Mouse (Mus musculus) ES-E14 (cell line): ENCODE measurements at regions not wholly inside any gene's neighbourhood (a gene's known extent, or its start where the extent isn't known, plus 50 kb on each side); places are given as distances from the start of the nearest gene placed in this dataset.

Experiments
- DNase-seq: peaks from one replicate; pipeline ENCODE4 v3.0.0-alpha.2; 2013; ENCODE audit warnings: low read depth, low spot score
- H3K27ac ChIP-seq: 2 replicates; pipeline ENCODE4 v1.5.1; 2012; ENCODE audit warnings: low read depth, mild to moderate bottlenecking, low read length, moderate library complexity, mixed read lengths; ENCODE audit not compliant: poor library complexity, insufficient read depth, severe bottlenecking
- H3K36me3 ChIP-seq: 2 replicates; pipeline ENCODE4 v1.6.1; 2012; ENCODE audit warnings: mild to moderate bottlenecking, low read length, moderate library complexity, mixed read lengths; ENCODE audit not compliant: control insufficient read depth, poor library complexity, insufficient read depth, severe bottlenecking
- H3K4me1 ChIP-seq, 2 experiments: fragments of 150-350 bp in 1 of 2; sonication (generic) in 1 of 2; 2 replicates each; pipeline ENCODE4 v1.6.1; 2012; ENCODE audit warnings: low read length in 2 of 2, mild to moderate bottlenecking in 1 of 2, mixed read lengths in 1 of 2; ENCODE audit not compliant: control insufficient read depth in 2 of 2, insufficient read depth in 2 of 2, poor library complexity in 1 of 2
- H3K4me3 ChIP-seq, 2 experiments: fragments of 150-350 bp in 1 of 2; sonication (generic) in 1 of 2; 2 replicates each; pipeline ENCODE4 v1.5.1; 2012; ENCODE audit warnings: low read length in 2 of 2, low read depth in 1 of 2, mild to moderate bottlenecking in 1 of 2, mixed read lengths in 1 of 2; ENCODE audit not compliant: insufficient read depth in 1 of 2, poor library complexity in 1 of 2, severe bottlenecking in 1 of 2
- H3K9ac ChIP-seq: 2 replicates; pipeline ENCODE4 v1.6.1; 2012; ENCODE audit warnings: low read depth, mild to moderate bottlenecking, low read length, mixed read lengths; ENCODE audit not compliant: poor library complexity, insufficient read depth, severe bottlenecking
- H3K9me3 ChIP-seq: fragments of 150-350 bp; sonication (generic); 2 replicates; pipeline ENCODE4 v1.6.1; 2012; ENCODE audit warnings: low read depth, mild to moderate bottlenecking, low read length; ENCODE audit not compliant: control insufficient read depth, insufficient read depth
- CHD2 ChIP-seq: IDR thresholded peaks from 2 replicates; pipeline ENCODE4 v1.6.1; 2014; ENCODE audit warnings: mild to moderate bottlenecking, low read depth, low read length, inconsistent platforms
- HCFC1 ChIP-seq: IDR thresholded peaks from 2 replicates; pipeline ENCODE4 v1.6.1; 2012; ENCODE audit warnings: low read length, inconsistent platforms, borderline replicate concordance; ENCODE audit not compliant: insufficient read depth
- MAFK ChIP-seq: IDR thresholded peaks from 2 replicates; pipeline ENCODE4 v1.6.1; 2014; ENCODE audit warnings: mild to moderate bottlenecking, low read depth, low read length, inconsistent platforms; ENCODE audit not compliant: insufficient read depth
- ZC3H11A ChIP-seq: IDR thresholded peaks from 2 replicates; pipeline ENCODE4 v1.6.1; 2012; ENCODE audit warnings: low read depth, mild to moderate bottlenecking, inconsistent platforms, low read length, borderline replicate concordance
- ZNF384 ChIP-seq: IDR thresholded peaks from 2 replicates; pipeline ENCODE4 v1.6.1; 2012; ENCODE audit warnings: low read depth, low read length, inconsistent platforms
- in situ Hi-C, 2 experiments: fragments of 600-800 bp; cut with MboI; formaldehyde crosslinking; loops; one replicate each; pipeline ENCODE4 v1.15.1; 2025; ENCODE audit warnings: low sequenced_read_pairs in 2 of 2, inconsistent platforms in 1 of 2; ENCODE audit not compliant: unreplicated experiment in 2 of 2

DNA sequence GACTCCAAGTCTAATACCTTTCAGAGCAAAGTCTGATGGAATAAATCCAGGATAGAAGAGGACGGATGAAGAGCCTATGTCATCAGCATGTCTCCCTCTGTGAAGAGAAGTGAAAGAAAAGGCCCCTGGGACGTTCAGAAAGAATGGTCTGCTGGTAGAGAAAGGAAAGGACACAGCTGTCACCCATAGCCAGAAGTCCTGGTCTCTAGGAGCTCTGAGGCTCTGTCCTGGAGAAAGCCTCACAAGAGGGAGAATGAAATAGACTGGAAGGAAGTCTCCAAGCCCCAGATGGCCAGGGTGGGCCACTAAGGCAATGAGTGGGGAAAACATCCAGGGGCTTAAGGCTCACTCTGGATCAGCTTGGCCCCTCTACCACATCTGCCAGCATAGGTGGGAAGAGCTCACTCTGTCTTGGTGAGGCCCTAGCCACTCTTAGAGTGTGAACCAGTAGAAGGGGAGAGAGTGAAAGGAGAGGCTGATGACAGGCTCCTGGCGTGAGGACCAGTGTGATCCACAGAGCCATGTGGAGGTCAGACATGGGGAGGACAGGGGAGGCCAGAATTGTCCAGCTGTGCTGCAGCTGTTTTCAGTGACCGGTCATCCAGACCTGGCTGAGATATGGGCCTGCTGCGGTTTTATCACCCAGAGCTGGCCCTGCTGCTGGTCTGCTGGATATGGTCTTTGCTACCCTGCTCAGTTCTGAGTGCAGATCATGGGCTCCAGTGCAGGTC, 268.2 kb downstream of the Cyp26b1 start:
- Histone ChIP-seq H3K27ac (no peak overlapping the region), H3K4me3 (no peak overlapping the region), H3K4me1 (peaks cover 0 to 4% of the 10 kb centered on the region in 2 experiments; a peak in 2 of 4 replicates), H3K36me3 (no peaks in the 10 kb centered on the region), H3K9me3 (no peaks in the 10 kb centered on the region), H3K9ac (no peak overlapping the region)
- TF ChIP-seq ZNF384 (no peak), HCFC1 (no peak), CHD2 (no peak), ZC3H11A (no peak)
- no peak for DNase-seq
- in situ Hi-C loops = no loop called here

GRCm38 (mm10) chr6:84324185-84324584, 269.5 kb downstream of the Cyp26b1 start:
- Histone ChIP-seq H3K36me3 (no peaks in the 10 kb centered on the region), H3K4me1 (peaks cover 0 to 4% of the 10 kb centered on the region in 2 experiments; a peak in 2 of 4 replicates), H3K4me3 (no peak overlapping the region), H3K9ac (no peak overlapping the region), H3K27ac (no peak overlapping the region), H3K9me3 (no peaks in the 10 kb centered on the region)
- DNase-seq = no peak
- TF ChIP-seq ZC3H11A = no peak
- TF ChIP-seq ZNF384 = no peak
- TF ChIP-seq CHD2 = no peak
- no peak for TF ChIP-seq MAFK
- TF ChIP-seq HCFC1 = no peak
- in situ Hi-C loops = no loop called here

DNA sequence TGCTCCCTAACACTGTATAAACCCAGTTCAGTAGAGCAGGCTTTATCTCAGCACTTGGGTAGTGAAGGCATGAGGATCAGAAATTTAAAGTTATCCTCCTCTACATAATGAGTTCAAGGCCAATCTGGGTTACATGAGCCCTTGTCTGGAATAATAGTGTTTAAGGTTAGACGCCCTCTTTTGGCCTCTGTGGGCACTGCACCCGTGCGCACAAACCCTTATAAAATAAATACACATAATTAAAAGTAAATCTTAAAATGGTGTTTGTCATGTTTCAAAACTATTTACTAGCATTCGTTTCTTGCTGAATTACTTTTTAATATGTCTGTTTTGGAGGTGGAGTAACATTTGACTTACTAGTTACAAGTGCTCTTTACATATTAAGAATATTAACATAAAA, 271.2 kb downstream of the Cyp26b1 start:
- in situ Hi-C loops = no loop called here
- DNase-seq = no peak

DNA sequence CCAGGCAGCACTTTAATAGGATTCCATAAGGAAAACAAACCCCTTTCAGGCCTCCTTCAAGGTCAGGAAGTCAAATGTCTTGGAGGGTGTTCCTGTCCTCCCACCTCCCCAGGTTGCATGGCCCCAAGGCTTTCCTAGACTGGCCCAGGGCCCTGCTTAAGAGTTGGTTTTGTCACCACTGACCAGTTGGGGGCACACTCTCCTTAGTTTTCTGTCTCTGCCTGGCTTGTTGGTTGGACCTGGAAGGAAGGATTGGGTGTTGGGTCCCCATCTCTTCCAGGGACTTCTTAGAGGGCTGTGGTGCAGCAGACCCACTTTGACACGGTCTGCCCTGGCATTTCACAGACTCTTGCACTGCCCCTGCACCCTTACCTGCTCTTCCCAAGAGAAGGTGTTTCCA, 273.1 kb downstream of the Cyp26b1 start:
- Histone ChIP-seq H3K36me3 (no peaks in the 10 kb centered on the region), H3K9me3 (no peaks in the 10 kb centered on the region), H3K27ac (no peak overlapping the region), H3K9ac (no peak overlapping the region), H3K4me3 (no peak overlapping the region), H3K4me1 (no peaks in the 10 kb centered on the region)
- TF ChIP-seq ZC3H11A (no peak), HCFC1 (no peak), MAFK (no peak)
- DNase-seq = no peak
- in situ Hi-C loops = no loop called here

More for the DNA sequence above, 271.2 kb downstream of the Cyp26b1 start:
- Histone ChIP-seq H3K9ac (no peak overlapping the region), H3K36me3 (no peaks in the 10 kb centered on the region), H3K9me3 (no peaks in the 10 kb centered on the region), H3K4me3 (no peak overlapping the region), H3K27ac (no peak overlapping the region), H3K4me1 (no peaks in the 10 kb centered on the region; a peak in 1 of 4 replicates)
- TF ChIP-seq MAFK = no peak
- TF ChIP-seq HCFC1 = no peak
- no peak for TF ChIP-seq ZC3H11A
- TF ChIP-seq ZNF384 = no peak
- TF ChIP-seq CHD2 = no peak

- in situ Hi-C loops = no loop called here
- no peak for DNase-seq
- Histone ChIP-seq H3K4me3 (no peak overlapping the region), H3K4me1 (no peaks in the 10 kb centered on the region), H3K9ac (no peak overlapping the region), H3K27ac (no peak overlapping the region), H3K36me3 (no peaks in the 10 kb centered on the region), H3K9me3 (no peaks in the 10 kb centered on the region)
- TF ChIP-seq HCFC1 (no peak), ZNF384 (no peak), MAFK (no peak), ZC3H11A (no peak), CHD2 (no peak)
These were observed 274.9 kb downstream of the Cyp26b1 start for GRCm38 (mm10) chr6:84318774-84319173.
